In the genomic region with DNA sequence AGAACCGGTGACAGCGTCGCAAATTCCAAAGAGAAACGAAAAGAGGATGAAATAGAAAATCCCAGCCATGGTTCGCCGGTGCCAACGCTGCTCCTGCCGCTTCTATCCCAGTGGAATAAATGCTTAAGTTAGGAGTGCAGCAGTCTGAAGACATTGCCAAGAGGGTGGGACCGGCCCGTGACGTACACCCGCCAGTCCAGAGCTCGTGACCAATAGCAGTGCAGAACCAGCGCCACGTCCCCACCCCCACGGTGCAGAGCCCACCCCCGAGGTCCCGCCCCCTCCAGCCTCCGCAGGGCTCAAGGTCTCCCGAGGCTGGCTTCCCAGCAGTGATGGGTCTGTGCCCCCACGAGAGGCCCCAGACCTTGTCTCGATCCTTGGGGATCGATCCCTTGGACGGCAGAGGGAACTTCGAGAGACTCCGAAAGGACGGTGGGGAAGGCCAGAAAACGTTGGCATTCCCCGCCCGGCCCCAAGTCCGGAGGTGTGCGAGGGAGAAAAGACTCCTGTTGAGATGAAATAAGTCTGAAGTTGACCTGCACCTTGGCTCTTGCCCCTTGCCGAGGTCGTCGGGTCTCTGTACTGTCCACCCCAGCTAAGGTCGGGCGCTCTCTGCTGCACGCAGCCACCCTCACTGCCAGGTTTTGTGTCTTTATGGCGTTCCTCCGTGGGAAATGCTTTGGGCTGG, we compare ENCODE assay signal across 8 mouse cellular contexts. TPM values are rescaled to one million over a fixed set of nuclear protein-coding genes. Genes with fewer than 3 reads are reported as not detected.
A peak's percentile ranks its signal among the peaks of the same experiment; 100 is the strongest.
DNase-seq lines count a peak whose midpoint lies in the region; ATAC-seq and TF ChIP-seq lines count a peak whose summit lies in the region.

A gene (minus strand): TSS at position 126 of the 688 bp plus-strand sequence.

- no peak for TF ChIP-seq CTCF in gastrocnemius, adult 2 months (IDR thresholded peaks at IDR 0.05)

- peak; percentile 83 to 84 for DNase-seq in adrenal gland, adult 18-20 months (ENCODE audit: low spot score in 2 of 2)
- peak; percentile 73 to 79 for DNase-seq in cerebellum, postnatal 4 days (ENCODE audit: low spot score in 2 of 2)
- DNase-seq in gastrocnemius, adult 2 months = peak; percentile 93
- peak; percentile 87 to 92 for DNase-seq in left cerebral cortex, adult 18-20 months (ENCODE audit: low spot score in 2 of 2)
- DNase-seq in lung, postnatal 25 days (ENCODE audit: low spot score) = peak; percentile 94
- peak; percentile 96 to 98 for DNase-seq in right cerebral cortex, postnatal 10 days (ENCODE audit: low spot score in 2 of 2)

- H3K27ac ChIP-seq in gastrocnemius, adult 2 months = peak within 1 kb of the TSS; percentile 79
- H3K27ac ChIP-seq in hindbrain, embryonic 15.5 days (replicated peaks) = peak within 1 kb of the TSS; percentile 87

- intact Hi-C loops in gastrocnemius, adult 2 months (cut with DNase I) = loop anchor here (5.0 to 10.0 kb wide), 2 partner anchors 320 to 1588 kb away; no protein-coding TSS in a partner anchor

- H3K4me1 ChIP-seq in hindbrain, embryonic 15.5 days (replicated peaks) = peaks cover 27% of the 10 kb centered on the region

- H3K9me3 ChIP-seq in hindbrain, embryonic 15.5 days = no peaks in the 10 kb centered on the region

- peak within 1 kb of the TSS; percentile 92 for H3K4me2 ChIP-seq in hindbrain, embryonic 15.5 days

- peak within 1 kb of the TSS; percentile 88 for H3K4me3 ChIP-seq in gastrocnemius, adult 2 months
- H3K4me3 ChIP-seq in hindbrain, embryonic 15.5 days = peak within 1 kb of the TSS; percentile 68

- H3K9ac ChIP-seq in hindbrain, embryonic 15.5 days = peak within 1 kb of the TSS; percentile 71

- peak; percentile 96 for ATAC-seq in hindbrain, embryonic 15.5 days (ENCODE audit: low FRiP score, low read depth)
- no peak for ATAC-seq in inflammation-experienced regulatory T-cells, adult 6 months

- WGBS in hindbrain, embryonic 15.5 days = under 1% methylated on average over 40 of the region's 40 CpGs

- no peaks in the 10 kb centered on the region for H3K36me3 ChIP-seq in hindbrain, embryonic 15.5 days

- 0 out of 2 replicates have a peak, but pooled peaks cover 2% of the 10 kb centered on the region for H3K27me3 ChIP-seq in hindbrain, embryonic 15.5 days

RNA-seq across cellular contexts. Expression of the gene that starts here (rescaled TPM):
- 1 to 10 TPM; 2.5 to 2.8 TPM for total RNA-seq in adrenal gland, adult 18-20 months (2021)
- 1 to 10 TPM; 1.4 to 3.0 TPM for total RNA-seq in gastrocnemius, adult 2 months (2021)
- polyA plus RNA-seq in hindbrain, embryonic 15.5 days (2015; fragmentation: Nextera tagmentation; extraction: Ambion mirVana) = 37.9 and 49.8 TPM in 2 replicates
- 100 to 1,000 TPM; 148 to 151 TPM for total RNA-seq in left cerebral cortex, adult 18-20 months (2021)
- under 1 TPM in 1 of 3 experiments, not detected in 2; 0.39 TPM for polyA plus RNA-seq in inflammation-experienced regulatory T-cells, adult 6 months (2017; shearing (Covaris generic))

Comparison
In these comparisons a context has a peak if more than half of its experiments do, and no peak if none do; other contexts are left out.
1. RNA of the gene that starts here (total RNA-seq): 148 to 151 TPM in left cerebral cortex, adult 18-20 months; 1.4 to 3.0 TPM in gastrocnemius, adult 2 months and 2.5 to 2.8 TPM in adrenal gland, adult 18-20 months; every median in the first group is over 10 times any median in the second.
2. RNA of the gene that starts here (polyA plus RNA-seq): 37.9 to 49.8 TPM in hindbrain, embryonic 15.5 days; 0.39 TPM in inflammation-experienced regulatory T-cells, adult 6 months; every median in the first group is over 10 times any median in the second.
3. Peak in every context shown above with its lines, with median percentiles within 50 percentile points of each other: DNase-seq.